Mouse (Mus musculus) bone marrow macrophage, adult 2 months (primary cell): ENCODE results near the gene Nxpe5. TPM values are rescaled to one million over a fixed set of nuclear protein-coding genes. Genes with fewer than 3 reads are reported as not detected.

Source experiments
- H3K27ac ChIP-seq: 2 replicates; pipeline ENCODE4 v1.5.1; 2012; ENCODE audit warnings: low read depth, low read length; ENCODE audit not compliant: insufficient read depth
- H3K4me1 ChIP-seq: 2 replicates; pipeline ENCODE4 v1.6.1; 2012; ENCODE audit warnings: low read length; ENCODE audit not compliant: control insufficient read depth, insufficient read depth
- H3K4me3 ChIP-seq: 2 replicates; pipeline ENCODE4 v1.5.1; 2012; ENCODE audit warnings: mild to moderate bottlenecking, low read length, moderate library complexity; ENCODE audit not compliant: insufficient read depth
- CTCF ChIP-seq: IDR thresholded peaks from 2 replicates; pipeline ENCODE4 v1.5.1; 2012; ENCODE audit warnings: low read depth, mild to moderate bottlenecking, low read length, moderate library complexity
- POLR2A ChIP-seq: IDR thresholded peaks from 2 replicates; pipeline ENCODE4 v1.6.1; 2012; ENCODE audit warnings: mild to moderate bottlenecking, low read depth, low read length, borderline replicate concordance
- polyA plus RNA-seq: library from polyadenylated mRNA; stranded (reverse); fragments of >200 nt; gene quantifications from 2 replicates; pipeline ENCODE4 v1.2.4, GENCODE M21; 2012; ENCODE audit not compliant: missing spikeins, insufficient read depth, insufficient read length

The Nxpe5 gene
- polyA plus RNA-seq, 1 experiment: 43.3 TPM

DNA sequence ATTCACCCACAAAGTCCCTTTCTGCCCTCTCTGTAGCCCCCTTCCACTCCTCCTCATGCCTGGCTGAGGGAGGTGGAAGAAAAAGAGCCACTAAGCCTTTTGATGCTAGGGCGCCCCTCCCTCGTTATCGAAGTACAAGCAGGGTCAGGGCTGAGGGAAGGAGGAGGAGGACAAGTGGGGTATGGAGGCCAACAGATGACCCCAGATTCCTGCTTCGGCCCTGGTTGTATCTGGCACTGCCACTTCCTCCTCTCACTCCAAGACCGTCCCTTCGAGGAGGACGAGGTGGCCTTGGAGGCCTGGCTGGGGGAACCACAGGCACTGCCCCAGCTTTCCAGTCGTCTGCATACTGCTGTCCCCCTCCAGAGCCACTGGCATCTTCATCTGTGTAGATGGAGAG, 48.5 kb downstream of the Nxpe5 start:
- no peaks in the 10 kb centered on the region; the same call in 1 of the 2 replicates for H3K4me1 ChIP-seq
- H3K27ac ChIP-seq: no peak overlapping the region
- no peak overlapping the region for H3K4me3 ChIP-seq
- no peak for TF ChIP-seq CTCF
- no peak for TF ChIP-seq POLR2A

DNA sequence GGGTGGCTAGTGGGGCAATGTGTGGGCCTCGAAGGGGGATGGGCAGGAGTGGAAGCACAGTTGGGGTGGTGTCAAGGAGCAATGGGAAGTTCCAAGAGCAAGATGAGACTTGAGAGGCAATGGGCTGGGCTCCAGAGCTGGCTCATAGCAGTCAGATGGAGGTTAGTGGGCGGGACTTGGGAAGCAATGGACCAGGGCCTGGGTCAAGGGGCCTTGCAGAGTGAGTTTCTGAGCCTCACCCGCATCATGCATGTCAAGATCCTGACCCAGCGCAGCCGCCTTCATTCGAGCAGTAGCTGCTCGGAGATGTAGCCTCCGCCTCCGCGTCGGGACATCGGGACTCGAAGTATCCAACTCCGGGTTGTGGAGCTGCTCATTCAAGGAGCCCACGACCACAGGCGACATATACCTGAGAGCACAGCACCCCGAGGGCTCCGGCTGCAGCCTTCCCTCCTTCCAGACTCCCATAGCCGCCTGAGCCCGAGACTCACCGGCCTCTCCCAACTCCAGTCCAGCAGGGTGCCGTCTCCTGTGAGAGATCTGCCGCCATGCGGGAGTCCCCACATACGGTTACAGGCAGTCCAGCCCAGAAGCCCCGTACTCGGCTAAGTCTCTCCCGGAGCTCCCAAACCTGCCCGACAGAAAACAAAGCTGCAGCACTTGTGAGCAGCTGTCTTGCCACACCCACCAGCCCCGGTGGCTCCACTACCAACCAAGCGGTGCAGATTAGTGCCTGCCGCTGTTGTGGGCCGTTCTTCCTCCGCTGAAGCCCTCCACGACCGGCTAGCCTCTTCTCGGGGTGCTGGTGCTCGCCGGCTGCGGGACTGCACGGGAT, 49.7 kb downstream of the Nxpe5 start:
- no peak overlapping the region for H3K27ac ChIP-seq
- H3K4me3 ChIP-seq: no peak overlapping the region
- TF ChIP-seq CTCF: no peak
- TF ChIP-seq POLR2A: no peak
- H3K4me1 ChIP-seq: peaks cover 2% of the 10 kb centered on the region; the same call in 1 of the 2 replicates

DNA sequence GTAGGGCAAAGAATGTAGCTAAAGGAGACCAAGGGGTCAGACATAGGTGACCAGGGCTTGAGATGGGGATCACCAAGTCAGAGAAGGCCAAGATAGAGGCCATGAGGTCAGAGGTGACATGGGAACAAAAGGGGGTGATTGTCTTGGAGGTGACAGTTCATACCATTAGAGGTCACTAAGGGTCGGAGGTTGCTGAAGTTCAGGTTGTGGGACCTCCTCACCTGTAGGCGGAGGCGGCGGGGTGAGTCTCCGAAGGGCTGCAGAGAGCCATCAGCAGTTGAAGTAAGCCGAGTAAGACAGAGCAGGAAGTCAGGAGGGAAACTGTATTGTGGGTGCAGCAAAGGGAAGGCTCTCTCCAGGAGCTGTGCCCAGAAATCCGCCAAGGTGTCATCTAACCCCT, 52.3 kb downstream of the Nxpe5 start:
- H3K4me3 ChIP-seq: no peak overlapping the region
- H3K27ac ChIP-seq: no peak overlapping the region
- TF ChIP-seq CTCF (no peak), POLR2A (no peak)
- peaks cover 3% of the 10 kb centered on the region; the same call in 1 of the 2 replicates for H3K4me1 ChIP-seq

DNA sequence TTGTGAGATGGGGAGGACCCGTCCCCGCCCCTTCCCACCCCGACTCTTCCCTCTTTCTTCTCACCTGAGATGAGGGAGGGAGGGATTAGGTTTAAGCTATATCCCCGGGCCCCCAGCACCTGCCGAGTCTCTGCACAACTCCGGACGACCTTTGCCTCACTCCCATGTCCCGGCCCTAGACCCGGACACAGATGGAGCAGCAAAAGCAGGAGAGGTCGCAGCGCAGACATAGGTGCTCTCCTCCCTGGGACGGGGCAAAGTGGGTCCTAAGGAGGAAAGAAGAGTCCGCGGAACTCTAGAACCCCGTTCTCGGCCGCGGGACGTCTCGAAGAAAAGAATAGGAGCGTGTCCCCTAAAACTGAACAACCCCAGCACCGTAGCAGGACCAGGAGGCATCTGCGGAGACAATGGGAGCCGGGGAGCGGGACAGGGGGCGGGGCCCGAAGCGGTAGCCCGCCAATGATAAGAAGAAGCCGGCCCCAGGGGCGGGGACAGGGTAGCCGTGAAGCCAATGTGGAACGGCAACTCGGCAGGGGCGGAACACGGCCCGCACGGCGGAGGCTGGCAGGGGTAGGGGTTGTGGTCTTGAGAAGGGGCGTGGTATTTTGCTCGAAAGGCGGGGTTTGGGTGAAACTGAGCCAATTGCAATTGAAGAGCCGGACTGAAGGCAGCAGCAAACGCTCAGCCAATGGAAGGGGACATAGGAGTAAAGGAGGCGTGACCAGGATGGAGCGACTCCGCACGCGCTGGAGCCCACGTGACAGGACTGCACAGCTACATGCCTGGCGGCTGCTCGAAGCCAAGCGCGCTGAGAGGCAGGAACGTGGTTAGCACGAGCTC, 54.1 kb downstream of the Nxpe5 start, which contains the start of the genes Gm43720, Gpc2 and Stag3:
Gene Gm43720, minus strand, starts transcription at position 374 of the 840 bp plus-strand sequence.
Gene Gpc2, minus strand, starts transcription at position 421 of the 840 bp plus-strand sequence.
Gene Stag3, plus strand, starts transcription at position 656 of the 840 bp plus-strand sequence.
- Histone ChIP-seq H3K4me3 (peak within 1 kb of the TSS; percentile 55), H3K4me1 (peaks cover 3% of the 10 kb centered on the region; the same call in 1 of the 2 replicates)
- TF ChIP-seq POLR2A (no peak), CTCF (no peak)

DNA sequence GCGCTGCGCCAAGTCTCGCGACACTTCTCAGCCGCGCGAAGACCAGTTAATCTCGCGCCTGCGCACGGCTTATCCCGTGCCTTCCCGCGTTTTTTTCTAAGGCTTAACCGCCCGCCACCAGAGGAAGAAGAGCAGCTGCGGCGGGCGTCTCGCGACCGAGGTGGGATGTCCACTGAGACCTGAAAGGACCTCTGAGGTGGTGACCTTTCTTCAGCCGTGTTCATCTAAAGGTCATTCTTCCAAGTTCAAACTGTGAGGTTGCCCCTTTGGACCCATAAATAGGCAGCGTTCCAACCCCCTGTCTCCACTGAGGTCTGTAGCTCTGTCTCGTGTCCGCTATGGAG, 54.7 kb downstream of the Nxpe5 start:
- no peak for TF ChIP-seq CTCF
- no peak for TF ChIP-seq POLR2A
- Histone ChIP-seq H3K27ac (no peak overlapping the region), H3K4me1 (peaks cover 3% of the 10 kb centered on the region; the same call in 1 of the 2 replicates), H3K4me3 (peak overlapping the region; percentile 55)

More for the DNA sequence above, 54.1 kb downstream of the Nxpe5 start, which contains the start of the genes Gm43720, Gpc2 and Stag3:
- H3K27ac ChIP-seq: no peak within 1 kb of the TSS

DNA sequence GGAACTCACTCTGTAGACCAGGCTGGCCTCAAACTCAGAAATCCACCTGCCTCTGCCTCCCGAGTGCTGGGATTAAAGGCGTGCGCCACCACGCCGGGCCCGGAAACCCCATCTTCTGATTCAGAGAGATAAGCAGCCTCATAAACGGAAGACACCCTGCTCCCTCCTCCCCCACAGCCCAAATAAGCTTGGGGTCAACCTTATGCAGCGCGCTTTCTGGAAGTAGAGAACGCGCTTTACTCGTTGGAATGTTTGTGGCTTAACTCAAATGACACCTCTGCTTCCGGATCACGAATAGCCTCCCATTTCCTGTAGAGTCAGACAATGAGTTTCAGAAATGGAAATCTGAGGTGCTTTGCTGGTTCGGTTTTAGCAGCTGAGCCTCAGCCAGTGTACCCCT, 55.1 kb downstream of the Nxpe5 start:
- Histone ChIP-seq H3K4me3 (no peak overlapping the region), H3K27ac (no peak overlapping the region), H3K4me1 (peaks cover 3% of the 10 kb centered on the region; the same call in 1 of the 2 replicates)
- TF ChIP-seq CTCF (no peak), POLR2A (no peak)

DNA sequence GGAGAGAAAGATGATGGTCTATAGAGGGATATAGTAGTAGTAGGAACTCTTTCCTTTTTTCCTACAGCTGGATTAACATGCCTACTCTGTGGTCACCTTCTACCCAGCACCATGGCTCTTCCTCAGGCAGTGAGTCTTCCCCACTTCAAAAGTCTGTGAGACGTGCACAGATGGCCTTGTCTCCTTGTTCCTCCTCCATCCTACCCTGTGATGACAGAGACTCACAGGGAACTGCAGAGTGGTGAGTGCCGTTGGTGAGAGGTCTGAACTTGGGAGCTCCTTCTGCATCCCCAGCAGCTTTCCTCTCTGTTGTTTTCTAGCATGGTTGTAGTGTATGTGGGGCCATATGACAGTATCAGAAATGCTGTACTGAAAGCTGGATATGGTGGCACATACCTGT, 56.1 kb downstream of the Nxpe5 start:
- TF ChIP-seq CTCF (no peak), POLR2A (no peak)
- Histone ChIP-seq H3K4me3 (no peak overlapping the region), H3K27ac (no peak overlapping the region), H3K4me1 (peaks cover 3% of the 10 kb centered on the region; the same call in 1 of the 2 replicates)

DNA sequence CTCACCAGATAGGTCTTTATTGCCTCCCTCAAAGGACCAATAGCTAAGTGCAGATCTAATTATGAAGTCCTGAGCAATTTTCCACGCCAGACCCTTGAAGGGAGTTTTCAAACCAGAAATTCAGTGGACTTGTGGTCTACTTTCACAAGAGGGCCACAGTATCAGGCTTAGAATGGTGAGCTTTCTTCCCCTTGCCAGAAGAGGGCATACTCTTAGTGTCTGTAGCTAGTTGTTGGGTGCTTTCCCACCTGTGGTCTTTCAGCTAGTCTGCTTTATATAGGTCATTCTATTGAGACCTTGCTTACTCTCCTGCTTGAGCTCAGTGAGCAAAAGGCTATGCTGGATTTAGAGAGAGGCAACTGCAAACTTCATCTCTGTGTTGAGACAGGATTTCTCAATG, 57.8 kb downstream of the Nxpe5 start:
- TF ChIP-seq CTCF: no peak
- no peak overlapping the region for H3K27ac ChIP-seq
- H3K4me1 ChIP-seq: peaks cover 3% of the 10 kb centered on the region; the same call in 1 of the 2 replicates

DNA sequence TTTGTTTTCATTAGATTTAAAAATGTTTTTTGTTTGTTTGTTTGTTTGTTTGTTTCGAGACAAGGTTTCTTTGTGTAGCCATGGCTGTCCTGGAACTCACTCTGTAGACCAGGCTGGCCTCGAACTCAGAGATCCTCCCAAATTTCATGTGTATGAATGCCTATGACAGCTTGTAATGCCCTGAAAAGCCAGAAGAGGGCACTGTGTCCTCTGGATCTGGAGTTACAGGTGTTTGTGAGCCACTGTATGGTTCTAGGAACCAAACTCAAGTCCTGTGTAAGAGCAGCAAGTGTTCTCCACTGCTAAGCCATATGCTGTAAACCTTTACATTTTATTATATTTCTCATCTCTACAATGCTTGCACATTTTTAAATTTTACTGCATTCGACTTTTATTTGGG, 62.2 kb downstream of the Nxpe5 start:
- Histone ChIP-seq H3K4me3 (no peak overlapping the region), H3K27ac (no peak overlapping the region)
- no peak for TF ChIP-seq POLR2A
- TF ChIP-seq CTCF: no peak

More for the DNA sequence above, 57.8 kb downstream of the Nxpe5 start:
- no peak overlapping the region for H3K4me3 ChIP-seq

DNA sequence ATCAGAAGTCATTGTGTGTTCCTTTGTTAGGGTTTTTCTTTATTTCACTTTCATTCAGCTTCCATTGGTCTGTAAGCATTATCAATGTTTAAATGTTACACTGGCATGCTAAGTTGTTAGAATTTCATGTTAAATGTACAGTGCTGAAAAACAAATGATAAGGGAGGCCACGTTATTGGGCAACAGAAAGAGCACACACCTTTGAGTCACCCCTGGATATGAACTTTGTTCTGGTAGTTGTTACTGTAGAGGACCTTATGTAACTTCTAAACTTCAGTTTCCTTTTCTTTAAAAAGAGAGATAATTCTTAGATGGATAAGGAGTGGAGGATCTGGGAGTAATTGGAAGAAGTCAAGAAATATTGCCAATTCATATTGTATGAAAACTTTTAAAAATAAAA, 65.9 kb downstream of the Nxpe5 start:
- TF ChIP-seq POLR2A (no peak), CTCF (no peak)
- no peak overlapping the region for H3K27ac ChIP-seq
- H3K4me3 ChIP-seq: no peak overlapping the region
- no peaks in the 10 kb centered on the region for H3K4me1 ChIP-seq

More for the DNA sequence above, 62.2 kb downstream of the Nxpe5 start:
- H3K4me1 ChIP-seq: no peaks in the 10 kb centered on the region
